Mouse (Mus musculus): ENCODE measurements around the gene Ambra1. TPM values are rescaled to one million over a fixed set of nuclear protein-coding genes. Genes with fewer than 3 reads are reported as not detected.
A peak's percentile ranks its signal among the peaks of the same experiment; 100 is the strongest.

The Ambra1 gene
- 16.8 and 18.3 TPM in 2 replicates for polyA plus RNA-seq (2014; fragmentation: Nextera tagmentation; extraction: Ambion mirVana)

GRCm38 (mm10) chr2:91729971-91730821 is at the start of gene Ambra1:
TSS of gene Ambra1 (plus strand) at chr2:91730134.
- peak; percentile 96 for DNase-seq (ENCODE audit: low spot score)
- Histone ChIP-seq H3K4me2 (ENCODE audit: low read depth, low read length) (peak within 1 kb of the TSS; percentile 45), H3K27ac (replicated peaks; ENCODE audit: low read depth, low read length) (peak within 1 kb of the TSS; percentile 79), H3K9ac (replicated peaks; ENCODE audit: low read length) (peak within 1 kb of the TSS; percentile 93), H3K4me1 (ENCODE audit: control insufficient read depth, insufficient read depth, low read length) (no peaks in the 10 kb centered on the region), H3K36me3 (replicated peaks; ENCODE audit: control insufficient read depth, insufficient read depth, low read depth, low read length) (no peaks in the 10 kb centered on the region), H3K9me3 (replicated peaks; ENCODE audit: control insufficient read depth, low read length) (no peaks in the 10 kb centered on the region), H3K27me3 (ENCODE audit: control insufficient read depth, insufficient read depth, low read length) (no peaks in the 10 kb centered on the region), H3K4me3 (ENCODE audit: low read depth, low read length) (peak within 1 kb of the TSS; percentile 88)
- peak; percentile 83 for ATAC-seq (replicated peaks; ENCODE audit: insufficient number of reproducible peaks, low FRiP score, low TSS enrichment, low read depth)
- WGBS, result under 1% methylated on average over 68 of the region's 68 CpGs

- H3K4me3 ChIP-seq (ENCODE audit: low read depth, low read length), result no peak overlapping the region
- H3K27me3 ChIP-seq (ENCODE audit: control insufficient read depth, insufficient read depth, low read length), result no peaks in the 10 kb centered on the region
- WGBS, result 64% methylated on average over 4 of the region's 4 CpGs
- DNase-seq (ENCODE audit: low spot score) (peak; percentile 64), ATAC-seq (replicated peaks; ENCODE audit: insufficient number of reproducible peaks, low FRiP score, low TSS enrichment, low read depth) (no peak)
- H3K36me3 ChIP-seq (replicated peaks; ENCODE audit: control insufficient read depth, insufficient read depth, low read depth, low read length), result no peaks in the 10 kb centered on the region
- H3K9ac ChIP-seq (replicated peaks; ENCODE audit: low read length), result no peak overlapping the region
- no peaks in the 10 kb centered on the region for H3K9me3 ChIP-seq (replicated peaks; ENCODE audit: control insufficient read depth, low read length)
- H3K4me2 ChIP-seq (ENCODE audit: low read depth, low read length), result no peak overlapping the region
- H3K4me1 ChIP-seq (ENCODE audit: control insufficient read depth, insufficient read depth, low read length), result no peaks in the 10 kb centered on the region
- H3K27ac ChIP-seq (replicated peaks; ENCODE audit: low read depth, low read length), result no peak overlapping the region
Observed at GRCm38 (mm10) chr2:91682850-91683249, 47.1 kb upstream of the Ambra1 start.

GRCm38 (mm10) chr2:91683919-91684318 is 46.0 kb upstream of the Ambra1 start:
- ATAC-seq (replicated peaks; ENCODE audit: insufficient number of reproducible peaks, low FRiP score, low TSS enrichment, low read depth) (no peak), DNase-seq (ENCODE audit: low spot score) (no peak)
- Histone ChIP-seq H3K27ac (replicated peaks; ENCODE audit: low read depth, low read length) (no peak overlapping the region), H3K27me3 (ENCODE audit: control insufficient read depth, insufficient read depth, low read length) (no peaks in the 10 kb centered on the region), H3K4me1 (ENCODE audit: control insufficient read depth, insufficient read depth, low read length) (no peaks in the 10 kb centered on the region), H3K36me3 (replicated peaks; ENCODE audit: control insufficient read depth, insufficient read depth, low read depth, low read length) (no peaks in the 10 kb centered on the region), H3K9ac (replicated peaks; ENCODE audit: low read length) (no peak overlapping the region), H3K4me3 (ENCODE audit: low read depth, low read length) (no peak overlapping the region), H3K9me3 (replicated peaks; ENCODE audit: control insufficient read depth, low read length) (no peaks in the 10 kb centered on the region), H3K4me2 (ENCODE audit: low read depth, low read length) (no peak overlapping the region)
- 77% methylated on average over 8 of the region's 8 CpGs for WGBS

GRCm38 (mm10) chr2:91689452-91689851 is 40.5 kb upstream of the Ambra1 start:
- WGBS, result 81% methylated on average over 7 of the region's 7 CpGs
- Histone ChIP-seq H3K4me1 (ENCODE audit: control insufficient read depth, insufficient read depth, low read length) (no peaks in the 10 kb centered on the region), H3K9me3 (replicated peaks; ENCODE audit: control insufficient read depth, low read length) (no peaks in the 10 kb centered on the region), H3K36me3 (replicated peaks; ENCODE audit: control insufficient read depth, insufficient read depth, low read depth, low read length) (no peaks in the 10 kb centered on the region), H3K27me3 (ENCODE audit: control insufficient read depth, insufficient read depth, low read length) (no peaks in the 10 kb centered on the region), H3K27ac (replicated peaks; ENCODE audit: low read depth, low read length) (no peak overlapping the region), H3K9ac (replicated peaks; ENCODE audit: low read length) (no peak overlapping the region), H3K4me3 (ENCODE audit: low read depth, low read length) (no peak overlapping the region), H3K4me2 (ENCODE audit: low read depth, low read length) (no peak overlapping the region)
- DNase-seq (ENCODE audit: low spot score) (no peak), ATAC-seq (replicated peaks; ENCODE audit: insufficient number of reproducible peaks, low FRiP score, low TSS enrichment, low read depth) (no peak)

- ATAC-seq (replicated peaks; ENCODE audit: insufficient number of reproducible peaks, low FRiP score, low TSS enrichment, low read depth) (no peak), DNase-seq (ENCODE audit: low spot score) (no peak)
- Histone ChIP-seq H3K4me2 (ENCODE audit: low read depth, low read length) (no peak overlapping the region), H3K9me3 (replicated peaks; ENCODE audit: control insufficient read depth, low read length) (no peaks in the 10 kb centered on the region), H3K4me1 (ENCODE audit: control insufficient read depth, insufficient read depth, low read length) (no peaks in the 10 kb centered on the region), H3K27me3 (ENCODE audit: control insufficient read depth, insufficient read depth, low read length) (no peaks in the 10 kb centered on the region), H3K9ac (replicated peaks; ENCODE audit: low read length) (no peak overlapping the region), H3K36me3 (replicated peaks; ENCODE audit: control insufficient read depth, insufficient read depth, low read depth, low read length) (no peaks in the 10 kb centered on the region), H3K4me3 (ENCODE audit: low read depth, low read length) (no peak overlapping the region), H3K27ac (replicated peaks; ENCODE audit: low read depth, low read length) (no peak overlapping the region)
- 88% methylated on average over 10 of the region's 10 CpGs for WGBS
Observed at GRCm38 (mm10) chr2:91695436-91696224, 34.3 kb upstream of the Ambra1 start.

- H3K36me3 ChIP-seq (replicated peaks; ENCODE audit: control insufficient read depth, insufficient read depth, low read depth, low read length), result no peaks in the 10 kb centered on the region
- H3K27me3 ChIP-seq (ENCODE audit: control insufficient read depth, insufficient read depth, low read length), result no peaks in the 10 kb centered on the region
- no peak overlapping the region for H3K4me2 ChIP-seq (ENCODE audit: low read depth, low read length)
- no peaks in the 10 kb centered on the region for H3K4me1 ChIP-seq (ENCODE audit: control insufficient read depth, insufficient read depth, low read length)
- no peak overlapping the region for H3K9ac ChIP-seq (replicated peaks; ENCODE audit: low read length)
- no peaks in the 10 kb centered on the region for H3K9me3 ChIP-seq (replicated peaks; ENCODE audit: control insufficient read depth, low read length)
- DNase-seq (ENCODE audit: low spot score) (no peak), ATAC-seq (replicated peaks; ENCODE audit: insufficient number of reproducible peaks, low FRiP score, low TSS enrichment, low read depth) (no peak)
- 96% methylated on average over 1 of the region's 1 CpGs for WGBS
- no peak overlapping the region for H3K4me3 ChIP-seq (ENCODE audit: low read depth, low read length)
- no peak overlapping the region for H3K27ac ChIP-seq (replicated peaks; ENCODE audit: low read depth, low read length)
Observed at GRCm38 (mm10) chr2:91696225-91696590, 33.7 kb upstream of the Ambra1 start.

- no peak overlapping the region for H3K4me3 ChIP-seq (ENCODE audit: low read depth, low read length)
- no peak overlapping the region for H3K27ac ChIP-seq (replicated peaks; ENCODE audit: low read depth, low read length)
- H3K9ac ChIP-seq (replicated peaks; ENCODE audit: low read length), result no peak overlapping the region
- no peak for DNase-seq (ENCODE audit: low spot score)
- H3K36me3 ChIP-seq (replicated peaks; ENCODE audit: control insufficient read depth, insufficient read depth, low read depth, low read length), result no peaks in the 10 kb centered on the region
- 90% methylated on average over 1 of the region's 1 CpGs for WGBS
- H3K9me3 ChIP-seq (replicated peaks; ENCODE audit: control insufficient read depth, low read length), result no peaks in the 10 kb centered on the region
- H3K4me1 ChIP-seq (ENCODE audit: control insufficient read depth, insufficient read depth, low read length), result no peaks in the 10 kb centered on the region
- no peaks in the 10 kb centered on the region for H3K27me3 ChIP-seq (ENCODE audit: control insufficient read depth, insufficient read depth, low read length)
- ATAC-seq (replicated peaks; ENCODE audit: insufficient number of reproducible peaks, low FRiP score, low TSS enrichment, low read depth), result no peak
- no peak overlapping the region for H3K4me2 ChIP-seq (ENCODE audit: low read depth, low read length)
Observed at GRCm38 (mm10) chr2:91699225-91699624, 30.7 kb upstream of the Ambra1 start.

- no peak overlapping the region for H3K4me3 ChIP-seq (ENCODE audit: low read depth, low read length)
- H3K9me3 ChIP-seq (replicated peaks; ENCODE audit: control insufficient read depth, low read length), result no peaks in the 10 kb centered on the region
- no peak overlapping the region for H3K9ac ChIP-seq (replicated peaks; ENCODE audit: low read length)
- 99% methylated on average over 2 of the region's 2 CpGs for WGBS
- H3K27me3 ChIP-seq (ENCODE audit: control insufficient read depth, insufficient read depth, low read length), result no peaks in the 10 kb centered on the region
- ATAC-seq (replicated peaks; ENCODE audit: insufficient number of reproducible peaks, low FRiP score, low TSS enrichment, low read depth) (no peak), DNase-seq (ENCODE audit: low spot score) (no peak)
- H3K27ac ChIP-seq (replicated peaks; ENCODE audit: low read depth, low read length), result no peak overlapping the region
- no peak overlapping the region for H3K4me2 ChIP-seq (ENCODE audit: low read depth, low read length)
- H3K4me1 ChIP-seq (ENCODE audit: control insufficient read depth, insufficient read depth, low read length), result no peaks in the 10 kb centered on the region
- no peaks in the 10 kb centered on the region for H3K36me3 ChIP-seq (replicated peaks; ENCODE audit: control insufficient read depth, insufficient read depth, low read depth, low read length)
Observed at GRCm38 (mm10) chr2:91701366-91701765, 28.6 kb upstream of the Ambra1 start.

All from embryonic facial prominence, embryonic 11.5 days (tissue).